Mouse (Mus musculus): ENCODE data around the gene Krcc1.

DNA sequence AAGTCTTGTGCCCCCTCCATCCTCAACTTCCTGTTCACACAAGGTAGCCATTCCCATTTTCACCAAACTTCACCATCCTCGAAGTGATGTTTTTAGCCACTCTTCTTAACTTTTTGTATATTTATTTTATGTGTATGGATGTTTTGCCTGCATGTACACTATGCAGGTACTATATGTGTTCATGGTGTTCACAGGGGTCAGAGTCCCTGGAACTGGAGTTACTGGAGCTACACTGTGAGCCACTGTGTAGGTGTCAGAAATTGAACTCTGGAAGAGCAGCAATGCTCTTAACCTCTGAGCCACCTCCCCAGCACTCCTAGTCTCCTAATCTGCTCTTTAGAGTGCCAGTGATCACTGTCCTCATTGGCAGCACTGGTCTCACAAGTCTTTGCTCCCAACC is 23.1 kb upstream of the Krcc1 start:
- TF ChIP-seq CTCF (IDR thresholded peaks at IDR 0.05), result no peak
- no peak for TF ChIP-seq EP300 (IDR thresholded peaks at IDR 0.05)

Data from lung, postnatal 0 days (tissue).